Mouse (Mus musculus): Measurements from ENCODE around the gene Slc45a3. TPM values are rescaled to one million over a fixed set of nuclear protein-coding genes. Genes with fewer than 3 reads are reported as not detected.

Slc45a3 gene
- polyA plus RNA-seq, 1 experiment from 2014 or later: 0.96 TPM

GRCm38 (mm10) chr1:131983806-131984205, 21.0 kb downstream of the Slc45a3 start:
- H3K27me3 ChIP-seq (replicated peaks; ENCODE audit: control insufficient read depth, insufficient read depth, low read length): no peaks in the 10 kb centered on the region; the same call in 1 of the 2 replicates
- no peaks in the 10 kb centered on the region for H3K4me1 ChIP-seq (ENCODE audit: control insufficient read depth, insufficient read depth, low read depth, low read length)
- no peaks in the 10 kb centered on the region for H3K36me3 ChIP-seq (ENCODE audit: control insufficient read depth, insufficient read depth, low read length)
- 81% methylated on average over 2 of the region's 2 CpGs for WGBS
- H3K4me3 ChIP-seq (ENCODE audit: low read length): no peak overlapping the region
- ATAC-seq: no peak
- no peak overlapping the region for H3K4me2 ChIP-seq (ENCODE audit: low read length)
- H3K9ac ChIP-seq (ENCODE audit: low read depth, low read length): no peak overlapping the region
- H3K9me3 ChIP-seq (ENCODE audit: control insufficient read depth, low read length): no peaks in the 10 kb centered on the region
- H3K27ac ChIP-seq (ENCODE audit: low read depth, low read length): no peak overlapping the region

- Histone ChIP-seq H3K27me3 (replicated peaks; ENCODE audit: control insufficient read depth, insufficient read depth, low read length) (no peaks in the 10 kb centered on the region), H3K4me1 (ENCODE audit: control insufficient read depth, insufficient read depth, low read depth, low read length) (no peaks in the 10 kb centered on the region), H3K36me3 (ENCODE audit: control insufficient read depth, insufficient read depth, low read length) (no peaks in the 10 kb centered on the region), H3K9ac (ENCODE audit: low read depth, low read length) (no peak overlapping the region), H3K9me3 (ENCODE audit: control insufficient read depth, low read length) (no peaks in the 10 kb centered on the region), H3K4me3 (ENCODE audit: low read length) (no peak overlapping the region), H3K27ac (ENCODE audit: low read depth, low read length) (no peak overlapping the region), H3K4me2 (ENCODE audit: low read length) (no peak overlapping the region)
- no peak for ATAC-seq
- WGBS: 76% methylated on average over 15 of the region's 15 CpGs
Measured at GRCm38 (mm10) chr1:131987432-131987831, 24.7 kb downstream of the Slc45a3 start.

GRCm38 (mm10) chr1:131989476-131989875, 26.7 kb downstream of the Slc45a3 start:
- no peak overlapping the region for H3K9ac ChIP-seq (ENCODE audit: low read depth, low read length)
- H3K36me3 ChIP-seq (ENCODE audit: control insufficient read depth, insufficient read depth, low read length): no peaks in the 10 kb centered on the region
- no peak overlapping the region for H3K27ac ChIP-seq (ENCODE audit: low read depth, low read length)
- ATAC-seq: no peak
- no peak overlapping the region for H3K4me2 ChIP-seq (ENCODE audit: low read length)
- no peaks in the 10 kb centered on the region for H3K4me1 ChIP-seq (ENCODE audit: control insufficient read depth, insufficient read depth, low read depth, low read length)
- no peaks in the 10 kb centered on the region for H3K27me3 ChIP-seq (replicated peaks; ENCODE audit: control insufficient read depth, insufficient read depth, low read length)
- H3K4me3 ChIP-seq (ENCODE audit: low read length): no peak overlapping the region
- H3K9me3 ChIP-seq (ENCODE audit: control insufficient read depth, low read length): no peaks in the 10 kb centered on the region
- 81% methylated on average over 4 of the region's 4 CpGs for WGBS

GRCm38 (mm10) chr1:131990083-131990760, 27.5 kb downstream of the Slc45a3 start:
- Histone ChIP-seq H3K27me3 (replicated peaks; ENCODE audit: control insufficient read depth, insufficient read depth, low read length) (no peaks in the 10 kb centered on the region), H3K9ac (ENCODE audit: low read depth, low read length) (no peak overlapping the region), H3K4me1 (ENCODE audit: control insufficient read depth, insufficient read depth, low read depth, low read length) (no peaks in the 10 kb centered on the region), H3K27ac (ENCODE audit: low read depth, low read length) (no peak overlapping the region), H3K36me3 (ENCODE audit: control insufficient read depth, insufficient read depth, low read length) (no peaks in the 10 kb centered on the region), H3K4me3 (ENCODE audit: low read length) (no peak overlapping the region), H3K9me3 (ENCODE audit: control insufficient read depth, low read length) (no peaks in the 10 kb centered on the region), H3K4me2 (ENCODE audit: low read length) (no peak overlapping the region)
- ATAC-seq: no peak
- WGBS: 87% methylated on average over 9 of the region's 9 CpGs

DNA sequence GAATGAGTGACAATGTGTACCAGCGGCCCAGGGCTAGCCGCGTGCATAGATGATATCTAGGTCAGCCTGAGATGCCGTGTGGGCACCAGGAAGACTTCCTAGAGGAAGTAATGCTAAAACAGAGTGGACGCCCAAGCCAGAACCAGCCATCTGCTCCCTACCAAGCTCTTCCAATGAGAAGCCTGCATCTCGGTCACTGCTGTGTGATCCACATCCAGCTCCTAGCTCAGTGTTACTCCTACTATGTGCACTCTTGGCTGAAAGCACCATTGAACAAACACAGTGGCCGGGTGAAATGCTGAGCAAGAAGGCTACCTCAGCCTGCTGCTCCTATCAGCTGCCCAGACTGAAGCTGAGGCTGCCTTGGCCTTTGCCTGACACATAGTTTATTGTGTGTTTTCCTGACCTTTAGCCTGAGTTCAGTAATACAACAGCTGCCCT, 29.8 kb downstream of the Slc45a3 start:
- 82% methylated on average over 7 of the region's 7 CpGs for WGBS

GRCm38 (mm10) chr1:131993169-131994040, 30.6 kb downstream of the Slc45a3 start:
- no peak overlapping the region for H3K27ac ChIP-seq (ENCODE audit: low read depth, low read length)
- no peak for ATAC-seq
- 85% methylated on average over 12 of the region's 12 CpGs for WGBS
- H3K9me3 ChIP-seq (ENCODE audit: control insufficient read depth, low read length): no peaks in the 10 kb centered on the region
- H3K4me3 ChIP-seq (ENCODE audit: low read length): no peak overlapping the region
- H3K27me3 ChIP-seq (replicated peaks; ENCODE audit: control insufficient read depth, insufficient read depth, low read length): no peaks in the 10 kb centered on the region
- no peaks in the 10 kb centered on the region for H3K4me1 ChIP-seq (ENCODE audit: control insufficient read depth, insufficient read depth, low read depth, low read length)
- no peak overlapping the region for H3K4me2 ChIP-seq (ENCODE audit: low read length)
- H3K9ac ChIP-seq (ENCODE audit: low read depth, low read length): no peak overlapping the region
- no peaks in the 10 kb centered on the region for H3K36me3 ChIP-seq (ENCODE audit: control insufficient read depth, insufficient read depth, low read length)

More for the DNA sequence above, 29.8 kb downstream of the Slc45a3 start:
- no peaks in the 10 kb centered on the region for H3K9me3 ChIP-seq (ENCODE audit: control insufficient read depth, low read length)
- H3K36me3 ChIP-seq (ENCODE audit: control insufficient read depth, insufficient read depth, low read length): no peaks in the 10 kb centered on the region
- H3K4me1 ChIP-seq (ENCODE audit: control insufficient read depth, insufficient read depth, low read depth, low read length): no peaks in the 10 kb centered on the region
- H3K27me3 ChIP-seq (replicated peaks; ENCODE audit: control insufficient read depth, insufficient read depth, low read length): no peaks in the 10 kb centered on the region
- no peak overlapping the region for H3K4me3 ChIP-seq (ENCODE audit: low read length)
- no peak overlapping the region for H3K27ac ChIP-seq (ENCODE audit: low read depth, low read length)
- no peak overlapping the region for H3K9ac ChIP-seq (ENCODE audit: low read depth, low read length)
- H3K4me2 ChIP-seq (ENCODE audit: low read length): no peak overlapping the region
- no peak for ATAC-seq

- no peak overlapping the region for H3K27ac ChIP-seq (ENCODE audit: low read depth, low read length)
Measured at GRCm38 (mm10) chr1:131995062-131995461, 32.3 kb downstream of the Slc45a3 start.

DNA sequence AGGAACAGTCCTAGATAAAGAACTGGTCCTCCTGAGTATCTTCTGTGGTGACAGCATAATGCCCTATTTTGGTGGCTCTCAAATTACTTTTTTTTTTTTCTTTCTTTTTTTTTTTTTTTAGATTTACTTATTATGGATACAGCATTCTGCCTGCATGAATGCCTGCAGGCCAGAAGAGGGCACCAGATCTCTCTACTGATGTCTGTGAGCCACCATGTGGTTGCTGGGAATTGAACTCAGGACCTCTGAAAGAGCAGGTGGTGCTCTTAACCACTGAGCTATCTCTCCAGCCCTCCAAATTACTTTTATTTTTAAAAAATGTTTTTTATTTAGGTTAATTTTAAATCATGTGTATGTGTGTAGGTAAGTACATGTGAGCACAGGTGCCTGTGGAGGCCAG, 37.7 kb downstream of the Slc45a3 start:
- no peak overlapping the region for H3K9ac ChIP-seq (ENCODE audit: low read depth, low read length)
- H3K27me3 ChIP-seq (replicated peaks; ENCODE audit: control insufficient read depth, insufficient read depth, low read length): no peaks in the 10 kb centered on the region
- no peak for ATAC-seq
- no peaks in the 10 kb centered on the region for H3K9me3 ChIP-seq (ENCODE audit: control insufficient read depth, low read length)
- no peaks in the 10 kb centered on the region for H3K4me1 ChIP-seq (ENCODE audit: control insufficient read depth, insufficient read depth, low read depth, low read length)
- H3K36me3 ChIP-seq (ENCODE audit: control insufficient read depth, insufficient read depth, low read length): no peaks in the 10 kb centered on the region
- H3K4me3 ChIP-seq (ENCODE audit: low read length): no peak overlapping the region
- no peak overlapping the region for H3K27ac ChIP-seq (ENCODE audit: low read depth, low read length)
- H3K4me2 ChIP-seq (ENCODE audit: low read length): no peak overlapping the region

More at GRCm38 (mm10) chr1:131995062-131995461, 32.3 kb downstream of the Slc45a3 start:
- no peak overlapping the region for H3K4me2 ChIP-seq (ENCODE audit: low read length)
- H3K9ac ChIP-seq (ENCODE audit: low read depth, low read length): no peak overlapping the region
- no peaks in the 10 kb centered on the region for H3K4me1 ChIP-seq (ENCODE audit: control insufficient read depth, insufficient read depth, low read depth, low read length)
- no peaks in the 10 kb centered on the region for H3K9me3 ChIP-seq (ENCODE audit: control insufficient read depth, low read length)
- H3K27me3 ChIP-seq (replicated peaks; ENCODE audit: control insufficient read depth, insufficient read depth, low read length): no peaks in the 10 kb centered on the region
- 40% methylated on average over 4 of the region's 4 CpGs for WGBS
- H3K4me3 ChIP-seq (ENCODE audit: low read length): no peak overlapping the region
- no peaks in the 10 kb centered on the region for H3K36me3 ChIP-seq (ENCODE audit: control insufficient read depth, insufficient read depth, low read length)
- ATAC-seq: no peak

GRCm38 (mm10) chr1:132001880-132002330, 39.1 kb downstream of the Slc45a3 start:
- Histone ChIP-seq H3K4me1 (ENCODE audit: control insufficient read depth, insufficient read depth, low read depth, low read length) (peaks cover 4% of the 10 kb centered on the region), H3K9me3 (ENCODE audit: control insufficient read depth, low read length) (no peaks in the 10 kb centered on the region), H3K4me3 (ENCODE audit: low read length) (no peak overlapping the region), H3K36me3 (ENCODE audit: control insufficient read depth, insufficient read depth, low read length) (no peaks in the 10 kb centered on the region), H3K9ac (ENCODE audit: low read depth, low read length) (no peak overlapping the region), H3K27ac (ENCODE audit: low read depth, low read length) (no peak overlapping the region), H3K4me2 (ENCODE audit: low read length) (no peak overlapping the region), H3K27me3 (replicated peaks; ENCODE audit: control insufficient read depth, insufficient read depth, low read length) (no peaks in the 10 kb centered on the region)
- WGBS: 82% methylated on average over 4 of the region's 4 CpGs
- no peak for ATAC-seq
